Mouse (Mus musculus) kidney, adult 2 months (tissue): ENCODE results near the gene Cog2.

Source experiments
- CTCF ChIP-seq: fragments of 200-500 bp; conservative IDR thresholded peaks from 2 replicates; pipeline ENCODE4 v1.5.1; 2011; ENCODE audit warnings: low read depth, mild to moderate bottlenecking, control low read depth, low read length, moderate library complexity, mixed read lengths; ENCODE audit not compliant: insufficient read depth, insufficient read length
- POLR2A ChIP-seq: fragments of 200-500 bp; IDR thresholded peaks from one replicate; pipeline ENCODE4 v1.6.1; 2011; ENCODE audit warnings: low read depth, low read length, control low read depth

- TF ChIP-seq CTCF = no peak
- no peak for TF ChIP-seq POLR2A
Observed at GRCm38 (mm10) chr8:124540906-124541305, 20.3 kb downstream of the Cog2 start.
